Mouse (Mus musculus): ENCODE measurements at regions not wholly inside any gene's neighbourhood (a gene's known extent, or its start where the extent isn't known, plus 50 kb on each side); places are given as distances from the start of the nearest gene placed in this dataset.

DNA sequence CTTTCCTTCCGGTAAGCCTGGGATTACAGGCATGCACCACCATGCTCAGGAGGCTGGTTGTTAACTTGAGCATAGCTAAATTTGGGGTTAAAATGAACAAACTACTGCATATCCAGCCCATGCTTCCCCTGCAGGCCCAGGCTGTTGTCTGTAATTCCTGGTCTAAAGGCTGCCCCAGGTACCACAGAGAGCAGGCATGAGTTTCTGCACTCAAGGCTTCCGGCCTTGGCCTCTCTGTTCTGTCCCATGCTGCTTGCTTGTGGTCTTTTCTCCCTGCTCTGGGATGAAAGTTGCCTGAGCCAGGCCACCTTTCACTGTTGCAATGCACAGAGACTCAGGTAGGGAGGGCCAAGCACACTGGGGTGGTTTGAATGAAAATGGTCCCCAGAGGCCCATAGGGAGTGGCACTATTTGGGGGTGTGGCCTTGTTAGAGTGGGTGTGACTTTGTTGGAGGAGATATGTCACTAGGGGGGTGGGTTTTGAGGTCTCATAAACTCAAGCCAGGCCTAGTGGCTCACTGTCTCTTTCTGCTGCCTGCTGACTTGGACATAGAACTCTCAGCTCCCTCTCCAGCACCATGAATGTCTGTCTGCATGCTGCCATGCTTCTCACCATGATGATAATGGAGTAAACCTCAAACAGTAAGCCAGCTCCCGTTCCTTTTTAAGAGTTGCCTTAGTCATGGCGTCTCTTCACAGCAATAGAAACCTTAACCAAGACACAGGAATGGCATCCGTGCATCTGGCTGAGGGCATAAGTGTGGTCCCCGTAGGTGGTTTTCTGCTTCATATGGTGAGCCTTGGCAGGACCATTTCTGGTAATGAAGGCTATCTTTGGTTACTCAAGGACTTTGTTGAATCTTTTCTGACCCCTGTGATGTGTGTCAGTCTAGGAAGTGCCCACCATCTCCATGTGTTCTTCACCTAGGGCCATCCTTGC, 86.7 kb upstream of the Zfp366 start:
- no peak for DNase-seq

DNA sequence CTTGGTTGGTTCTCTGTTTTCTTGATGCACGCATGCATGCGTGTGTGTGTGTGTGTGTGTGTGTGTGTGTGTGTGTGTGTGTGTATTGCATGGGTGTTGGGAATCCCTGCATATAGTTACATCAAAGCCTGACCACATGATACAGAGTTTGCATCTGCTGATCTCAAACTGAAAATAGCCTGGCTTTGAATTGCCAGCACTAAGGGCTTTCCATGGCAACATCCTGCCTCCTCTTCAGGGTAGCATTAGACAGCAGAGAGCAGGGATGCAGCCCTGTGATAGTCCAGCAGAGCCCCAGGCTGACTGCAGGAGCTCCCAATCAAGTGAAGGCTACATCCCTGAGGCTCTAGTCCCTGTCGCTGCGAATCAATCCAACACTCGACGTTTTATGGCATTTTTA, 87.8 kb upstream of the Zfp366 start:
- DNase-seq, result peak; percentile 28

DNA sequence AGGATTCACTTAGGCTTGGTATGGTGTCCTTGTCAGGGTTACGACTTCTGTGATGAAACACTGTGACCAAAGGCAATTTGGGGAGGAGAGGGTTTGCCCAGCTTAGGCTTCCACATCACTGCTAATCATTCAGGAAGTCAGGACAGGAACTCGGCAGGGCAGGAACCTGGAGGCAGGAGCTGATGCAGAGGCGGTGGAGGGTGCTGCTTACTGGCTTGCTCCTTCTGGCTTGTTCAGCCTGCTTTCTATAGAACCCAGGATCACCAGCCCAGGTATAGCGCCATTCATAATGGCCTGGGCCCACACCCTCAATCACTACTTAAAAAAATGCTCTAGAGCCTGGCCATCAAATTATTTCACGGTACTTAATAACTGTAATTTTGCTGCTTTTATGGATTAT, 89.6 kb upstream of the Zfp366 start:
- no peak for DNase-seq

DNA sequence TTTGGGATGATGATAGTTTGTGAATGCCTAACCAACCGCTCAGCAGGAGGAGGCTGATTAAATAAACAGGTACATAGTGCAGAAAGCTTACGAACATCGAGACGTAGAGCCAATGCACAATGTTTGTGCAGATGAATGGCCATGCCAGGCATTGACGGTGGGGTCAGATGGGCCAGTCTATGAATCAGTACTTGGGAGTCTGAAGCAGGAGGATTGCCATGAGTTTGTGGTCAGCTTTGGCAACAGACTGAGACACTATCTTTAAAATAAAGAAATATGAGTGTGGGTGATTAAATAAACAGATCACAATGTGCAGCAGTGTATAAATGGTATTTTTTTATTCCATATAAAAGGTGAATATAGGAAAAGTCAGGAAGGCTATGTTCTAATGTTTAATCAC, 90.4 kb upstream of the Zfp366 start:
- no peak for DNase-seq

DNA sequence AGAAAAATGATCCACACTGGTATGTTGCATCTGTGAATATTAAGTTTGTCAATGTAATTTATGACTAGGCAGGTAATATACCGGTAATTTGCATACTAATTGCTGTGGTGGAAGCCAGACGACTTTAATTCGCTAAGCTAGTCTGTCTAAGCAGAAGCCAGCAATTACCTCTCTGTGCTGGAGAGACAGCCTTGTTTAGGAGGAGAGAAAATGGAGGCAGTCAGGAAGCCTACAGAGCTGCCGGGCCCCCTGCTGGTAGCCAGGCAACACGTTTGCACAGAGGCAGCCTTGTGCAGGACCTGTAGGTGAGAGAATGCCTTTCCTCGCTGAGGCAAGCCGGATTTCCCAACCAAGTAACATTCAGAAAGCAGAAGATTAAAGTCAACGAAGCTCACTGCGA, 91.4 kb upstream of the Zfp366 start:
- peak; percentile 87 for DNase-seq

DNA sequence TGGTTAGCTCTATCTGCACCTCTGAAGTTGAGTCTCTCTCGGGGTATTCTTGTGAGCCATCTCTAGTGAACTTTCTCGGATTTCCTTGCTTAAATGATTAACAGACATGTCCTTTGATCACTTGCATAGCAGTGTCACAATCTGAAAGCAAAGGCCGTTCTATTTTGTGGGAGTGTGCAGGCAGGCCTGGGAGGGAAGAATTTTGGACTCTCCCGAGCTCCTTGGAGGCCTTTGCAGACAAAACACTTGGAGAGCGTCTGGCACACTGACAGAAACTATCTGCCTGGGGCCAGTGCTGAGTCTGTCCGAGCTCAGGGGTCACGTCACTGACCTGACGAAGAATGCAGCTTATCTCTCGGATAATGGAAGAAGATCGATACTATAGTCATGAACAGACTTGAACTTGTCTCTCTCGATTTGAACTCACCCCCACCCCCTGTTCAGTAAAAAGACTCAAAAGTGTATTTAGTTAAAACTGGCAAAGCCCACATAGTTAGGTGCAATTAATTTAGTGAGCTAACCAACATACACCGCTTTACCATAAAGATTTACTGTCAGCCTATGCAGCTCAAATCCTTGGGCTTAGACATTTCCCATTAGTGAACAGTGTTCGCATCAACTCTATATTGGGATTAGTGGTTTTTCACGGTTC, 92.2 kb upstream of the Zfp366 start:
- peak; percentile 29 for DNase-seq

DNA sequence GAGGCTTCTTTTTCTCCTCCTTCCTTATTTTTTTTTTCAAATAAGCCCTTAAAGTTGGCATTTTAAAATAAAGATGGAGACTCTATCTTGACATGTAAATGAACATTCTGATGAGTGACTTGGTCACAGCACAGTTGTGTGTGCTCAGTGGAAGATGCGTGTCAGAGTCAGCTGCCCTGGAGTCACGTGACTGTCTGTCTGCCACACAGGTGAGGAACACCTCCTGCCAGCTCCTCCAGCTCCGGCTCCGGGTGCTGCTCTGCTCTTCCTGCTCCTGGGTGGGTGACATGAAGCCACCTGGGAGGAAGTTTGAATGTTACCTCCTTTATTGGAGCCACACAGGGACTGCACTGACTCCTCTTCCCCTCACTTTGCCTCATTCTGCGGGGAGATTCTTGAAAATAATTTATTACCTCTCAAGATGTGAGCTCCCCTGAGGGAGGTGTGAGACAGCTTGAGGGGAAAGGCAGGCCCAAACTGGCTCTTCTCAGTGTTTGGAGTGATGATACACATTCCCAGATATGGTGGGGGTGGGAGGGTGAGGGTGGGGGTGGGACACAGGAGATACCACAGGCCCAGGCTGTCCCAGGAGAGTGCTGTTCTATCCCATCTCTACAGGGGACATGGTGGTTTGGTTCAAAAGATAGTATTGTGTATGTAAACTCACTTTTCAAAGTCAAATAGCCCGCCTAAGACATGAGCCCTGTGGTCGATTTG, 92.9 kb upstream of the Zfp366 start:
- no peak for DNase-seq

DNA sequence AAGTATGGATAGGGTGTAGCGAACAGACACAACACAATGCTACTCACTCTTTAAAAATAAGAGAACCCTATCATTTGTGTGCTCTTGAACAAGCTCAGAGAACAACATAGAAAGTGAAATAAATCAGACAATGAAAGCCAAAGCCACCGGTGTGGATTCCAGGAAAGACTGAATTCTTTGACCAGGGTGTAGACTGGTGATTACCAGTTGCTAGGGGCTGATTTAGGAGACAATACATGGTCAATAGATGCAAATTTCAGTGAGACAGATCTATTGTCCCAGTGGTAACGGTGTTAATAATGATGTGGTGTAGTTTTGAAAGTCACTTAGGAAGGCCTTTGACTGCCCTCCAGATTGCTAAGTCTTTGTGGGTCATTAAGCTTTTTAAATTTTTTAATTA, 94.3 kb upstream of the Zfp366 start:
- DNase-seq, result no peak

DNA sequence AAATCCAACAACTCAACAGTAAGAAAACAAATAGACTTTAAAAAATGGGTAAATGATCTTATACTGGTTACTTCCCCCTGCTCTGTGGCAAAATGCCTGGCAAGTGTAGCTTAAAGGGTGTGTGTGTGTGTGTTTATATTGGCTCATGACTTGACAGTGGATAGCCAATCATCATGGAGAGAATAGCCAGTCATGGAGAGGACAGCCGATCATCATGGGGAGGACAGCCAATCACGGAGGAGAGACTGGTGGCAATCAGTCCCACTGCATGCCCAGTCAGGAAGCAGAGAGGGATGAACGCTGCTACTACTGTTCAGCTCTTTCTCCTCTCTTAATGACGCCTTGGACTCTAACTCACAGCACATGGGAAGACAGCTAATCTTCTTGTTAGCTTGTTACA, 96.3 kb upstream of the Zfp366 start:
- no peak for DNase-seq

DNA sequence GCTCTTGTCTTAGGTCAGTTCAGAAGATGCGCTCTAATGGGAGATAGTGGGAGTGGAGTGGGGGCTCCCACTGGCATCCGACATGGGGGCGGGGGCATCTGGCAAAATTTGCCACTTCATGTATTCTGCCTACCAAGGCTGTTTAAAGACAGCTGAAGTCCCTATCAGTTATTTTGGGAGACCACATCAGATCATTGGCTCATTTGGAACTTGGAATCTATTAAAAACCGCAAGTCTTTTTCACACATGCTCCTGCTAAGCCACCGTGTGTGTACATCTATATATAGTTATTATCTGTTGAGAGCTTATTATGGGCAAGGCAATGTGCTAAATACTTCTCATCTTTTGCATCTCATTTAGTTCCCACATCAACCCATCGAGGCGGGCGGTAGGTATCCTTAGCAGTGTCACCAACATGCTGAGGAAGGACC, 95.0 kb upstream of the 1700024P04Rik start:
- DNase-seq, result no peak

DNA sequence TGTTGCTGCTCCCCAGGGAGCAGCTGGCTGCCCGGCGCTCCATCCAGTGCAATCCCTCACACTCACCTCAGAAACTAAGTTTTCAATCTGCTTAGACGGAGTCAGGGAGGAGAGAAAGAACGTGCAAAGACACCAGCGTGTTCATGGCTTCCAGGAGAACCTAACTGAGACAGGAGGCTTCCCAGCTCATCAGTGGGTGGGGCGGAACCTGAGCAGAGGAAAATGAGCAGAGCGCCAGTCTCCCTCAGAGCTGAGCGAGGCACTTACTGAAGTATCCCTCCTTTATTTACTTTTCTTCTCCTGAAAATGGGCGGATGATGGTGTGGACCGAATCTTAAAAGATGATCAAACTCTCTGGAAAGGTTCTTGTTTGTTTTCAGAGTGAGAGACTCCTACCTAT, 94.3 kb upstream of the 1700024P04Rik start:
- DNase-seq, result no peak

DNA sequence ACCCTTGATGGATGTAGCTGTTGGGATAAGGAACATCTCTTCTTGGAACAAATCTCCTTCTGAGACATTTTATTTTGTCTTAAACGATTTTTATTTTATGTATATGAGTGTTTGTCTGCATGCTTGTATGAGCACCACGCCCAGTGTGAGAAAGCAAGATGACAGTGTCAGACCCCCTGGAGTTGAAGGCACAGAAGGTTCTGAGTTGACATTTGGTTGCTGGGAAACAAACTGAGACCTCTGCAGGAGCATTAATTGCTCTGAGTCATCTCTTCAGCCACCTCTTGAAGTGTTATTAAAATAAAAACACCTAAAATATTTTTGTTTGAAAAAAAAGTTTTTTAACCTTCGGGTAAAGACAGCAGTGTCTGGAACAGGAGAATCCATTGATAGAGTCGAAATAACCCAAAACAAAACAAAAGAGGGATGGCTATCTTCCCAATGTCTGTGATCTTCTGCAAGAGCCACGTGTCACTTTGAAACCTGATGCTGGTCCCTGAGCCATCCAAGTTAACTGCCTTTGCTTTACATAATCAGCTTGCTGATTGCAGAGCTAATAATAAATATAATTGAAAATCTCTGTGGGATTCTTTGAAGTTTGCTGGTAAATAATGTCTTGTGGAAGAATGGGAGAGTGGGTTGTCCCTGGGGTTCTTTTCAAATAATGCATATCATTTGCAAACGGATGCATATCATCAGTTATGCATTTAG, 92.8 kb upstream of the 1700024P04Rik start:
- no peak for DNase-seq

DNA sequence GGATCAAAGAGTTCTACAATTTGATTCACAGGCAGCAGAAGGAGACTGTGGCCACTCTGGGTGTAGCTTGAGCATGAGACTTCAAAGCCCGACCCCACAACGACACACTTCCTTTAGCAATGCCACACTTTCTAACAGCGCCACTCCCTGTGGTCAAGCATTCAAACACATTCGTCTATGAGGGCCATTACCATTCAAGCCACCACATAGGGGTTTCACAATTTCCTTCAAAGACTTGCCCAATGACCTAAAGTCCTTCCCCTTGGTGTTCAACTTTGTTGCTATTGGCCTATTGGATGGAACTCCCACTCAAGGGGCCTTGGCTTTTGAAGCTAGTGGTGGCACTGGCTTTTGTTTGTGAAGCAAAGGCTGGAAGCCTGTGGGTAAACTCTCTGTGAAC, 91.1 kb upstream of the 1700024P04Rik start:
- DNase-seq, result no peak

DNA sequence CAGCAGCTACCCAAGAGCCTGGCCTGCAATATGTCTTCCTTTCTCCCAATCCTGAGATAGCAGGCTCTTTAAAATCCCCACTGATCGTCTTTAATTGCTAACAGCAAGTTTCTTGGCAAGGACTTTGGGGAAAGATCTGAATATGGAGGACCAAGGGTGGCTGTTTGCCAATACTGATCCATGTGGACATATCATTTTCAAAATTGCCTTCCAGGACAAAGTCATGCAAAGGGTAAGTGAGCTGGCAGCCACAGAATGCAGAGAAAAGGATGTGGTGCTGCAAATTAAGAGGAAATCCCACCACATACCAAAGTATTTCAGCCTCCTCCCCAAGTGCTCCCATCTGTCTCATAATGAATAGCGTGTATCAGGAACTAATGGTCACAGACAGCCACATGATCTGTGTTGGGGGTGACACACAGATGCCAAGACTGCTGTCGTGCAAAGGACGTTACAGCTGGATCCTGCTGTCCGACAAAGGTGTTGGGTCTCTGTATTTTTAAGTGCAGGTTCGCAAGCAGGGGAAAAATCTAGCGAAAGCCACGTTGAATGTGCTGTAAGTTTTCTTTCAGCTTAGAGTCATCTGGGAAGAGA, 87.6 kb upstream of the 1700024P04Rik start:
- peak; percentile 19 for DNase-seq

DNA sequence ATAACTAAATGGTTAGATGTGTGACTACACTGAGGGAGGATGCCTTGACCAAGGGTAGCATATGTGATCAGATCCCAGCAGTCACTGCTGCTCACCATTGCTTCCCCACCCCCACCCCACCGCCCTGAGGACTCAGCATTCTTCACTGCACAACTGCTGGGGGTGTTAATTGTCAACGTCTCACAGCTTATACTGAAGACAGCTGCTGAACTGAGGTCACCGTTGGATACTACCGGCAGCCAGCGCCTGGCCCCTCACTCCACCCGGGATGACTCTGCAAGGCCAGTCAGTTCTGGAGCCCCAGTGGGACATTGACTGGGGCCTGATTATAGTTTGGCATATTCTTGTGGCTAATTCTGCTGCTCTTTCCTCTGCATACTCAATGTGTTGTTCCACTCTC, 87.0 kb upstream of the 1700024P04Rik start:
- DNase-seq, result peak; percentile 46

DNA sequence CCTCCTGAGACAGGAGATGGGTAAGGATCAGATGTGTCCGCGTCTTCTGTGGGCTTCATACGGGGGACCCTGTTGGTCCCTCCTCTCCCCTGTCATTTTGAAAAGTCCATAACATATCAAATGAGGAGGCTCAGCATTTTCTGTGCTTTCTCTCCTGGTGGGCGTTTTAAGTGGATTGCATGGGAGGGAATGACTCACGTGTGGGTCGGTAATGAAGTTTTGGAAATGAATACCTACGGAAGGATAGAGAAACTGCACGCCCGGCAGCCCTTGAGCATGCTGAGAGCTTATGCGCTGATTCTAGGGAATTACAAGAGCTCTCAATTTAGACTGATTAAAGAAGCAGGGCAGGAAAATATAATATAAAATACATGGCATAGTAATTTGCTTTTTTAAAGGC, 85.4 kb upstream of the 1700024P04Rik start:
- DNase-seq, result no peak

DNA sequence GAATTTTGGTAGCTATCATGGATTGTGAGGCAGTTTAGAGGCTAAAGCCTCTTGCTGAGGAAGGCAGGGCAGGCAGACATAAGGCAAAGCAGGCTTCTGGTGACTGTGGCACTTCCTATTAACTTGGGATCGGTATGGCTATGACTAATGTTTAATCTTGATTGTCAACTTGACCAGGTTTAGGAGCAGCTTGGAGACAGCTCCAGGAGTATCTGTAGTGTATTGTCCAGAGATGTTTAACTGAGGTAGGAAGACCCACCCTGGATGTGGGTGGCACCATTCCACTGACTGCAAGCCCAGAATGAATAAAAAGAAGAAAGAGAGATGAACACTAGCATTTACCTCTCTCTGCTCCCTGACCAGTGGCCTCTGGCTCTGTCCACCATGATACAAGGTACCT, 83.1 kb upstream of the 1700024P04Rik start:
- no peak for DNase-seq

DNA sequence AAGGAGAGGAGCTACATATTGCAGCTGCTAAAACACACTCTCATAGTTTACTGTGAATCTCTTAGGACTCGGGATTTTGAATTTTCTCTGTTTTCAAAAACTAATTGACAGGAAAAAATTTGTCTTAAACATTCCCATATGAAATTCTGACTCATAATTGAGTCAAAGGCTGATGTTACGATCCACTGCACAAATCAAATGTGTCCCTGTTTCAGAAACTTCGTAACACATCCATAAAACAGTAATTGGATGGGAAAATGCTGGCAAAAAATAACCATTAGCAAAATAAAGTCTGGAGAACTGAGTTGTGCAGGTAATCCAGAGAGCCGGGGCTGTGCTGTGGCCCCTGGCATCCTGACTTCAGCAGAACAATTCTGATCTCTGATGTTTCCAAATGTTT, 79.1 kb upstream of the 1700024P04Rik start:
- no peak for DNase-seq

DNA sequence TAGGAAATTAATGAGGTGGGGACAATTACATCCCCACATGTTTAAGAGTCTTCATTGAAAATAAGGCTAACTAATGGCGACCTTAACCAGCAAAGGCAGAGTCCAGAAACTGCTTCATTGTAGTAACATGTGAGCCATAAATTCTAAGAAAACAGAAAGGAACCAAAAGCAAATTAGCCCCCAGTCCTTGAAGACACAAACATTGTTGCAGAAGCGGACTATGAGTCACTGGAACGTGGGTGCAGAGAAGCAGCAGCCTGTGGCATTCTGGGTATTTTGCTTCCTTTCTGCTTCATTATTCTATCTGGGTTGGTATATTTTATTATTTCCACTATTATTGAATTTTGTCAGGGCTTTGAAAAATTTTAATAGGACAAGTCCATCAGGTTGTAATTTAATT, 78.6 kb upstream of the 1700024P04Rik start:
- DNase-seq, result no peak

DNA sequence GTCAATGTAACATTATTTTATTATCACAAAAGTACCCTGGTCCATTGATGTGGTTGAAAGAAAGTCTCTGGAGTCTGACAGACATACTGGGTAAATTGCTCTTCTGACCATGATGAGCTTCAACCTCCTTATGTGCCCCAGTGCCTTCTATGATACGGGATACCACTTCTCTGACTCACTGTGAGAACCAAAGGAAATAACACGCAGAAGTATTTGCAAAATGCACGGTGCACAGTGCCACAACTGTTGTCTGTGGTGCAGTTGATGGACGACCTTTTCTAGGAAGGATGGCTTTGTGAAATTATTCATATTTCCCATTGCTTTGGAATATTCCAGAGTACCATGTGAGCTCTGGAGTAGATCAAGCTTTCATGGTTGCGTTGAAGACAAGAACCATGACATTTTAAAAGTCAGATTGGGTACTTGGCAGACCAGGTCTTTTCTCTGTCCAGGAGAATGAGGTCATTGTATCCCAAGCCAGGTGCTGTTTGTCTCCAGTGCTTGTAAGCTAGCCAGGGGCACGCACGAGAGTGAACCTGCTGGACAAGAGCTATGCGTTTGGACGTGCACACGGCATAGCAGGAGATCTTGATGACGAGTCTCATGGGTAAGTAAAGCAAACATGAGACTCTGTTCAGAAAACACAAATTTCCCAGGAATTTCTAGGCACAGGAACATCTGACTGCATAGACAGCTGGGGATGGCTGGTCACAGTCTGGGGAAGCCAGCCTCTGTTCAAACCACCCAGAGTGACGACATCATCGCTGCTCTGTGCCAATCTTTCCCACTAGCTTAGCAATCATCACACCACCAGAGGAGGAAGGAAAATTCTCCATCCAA, 74.0 kb upstream of the 1700024P04Rik start:
- DNase-seq, result no peak

DNA sequence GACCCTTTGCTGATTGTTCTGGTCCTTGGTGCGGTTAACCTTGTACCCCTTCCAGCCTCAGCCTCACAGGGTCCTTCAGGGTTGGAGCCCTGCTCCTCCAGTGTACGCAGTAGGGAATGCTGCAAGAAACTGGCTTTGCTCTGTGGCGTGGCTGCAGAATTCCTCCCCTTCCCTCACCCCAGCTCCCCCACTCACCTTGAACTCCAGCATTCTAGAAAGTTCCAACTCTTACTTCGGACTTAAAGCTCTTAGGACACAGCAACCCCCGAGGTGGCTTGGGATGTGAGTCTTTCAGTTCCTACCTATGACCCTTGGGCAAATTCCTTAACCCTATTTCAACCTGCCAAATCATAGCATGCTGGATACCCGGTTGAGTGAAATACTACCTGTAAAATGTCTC, 73.3 kb upstream of the 1700024P04Rik start:
- DNase-seq, result no peak

DNA sequence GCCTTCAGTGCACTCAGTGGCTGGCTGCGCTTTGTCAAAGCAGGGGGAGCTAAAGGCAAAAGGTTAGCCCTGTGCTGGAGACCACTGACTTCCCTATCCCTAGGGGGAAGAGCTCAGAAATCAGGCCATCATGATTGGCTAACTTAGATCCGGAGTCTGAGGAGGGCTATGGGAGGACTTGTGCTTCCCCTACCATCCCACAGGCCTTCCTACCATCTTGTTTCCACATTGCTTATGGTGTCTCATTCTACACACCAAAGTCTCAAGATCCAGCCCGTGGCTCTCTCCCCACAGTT, 72.9 kb upstream of the 1700024P04Rik start:
- DNase-seq, result no peak
